Mouse (Mus musculus): ENCODE results near the gene Get4.

GRCm38 (mm10) chr5:139267661-139268060, 15.5 kb downstream of the Get4 start:
- TF ChIP-seq EP300 (optimal IDR thresholded peaks at IDR 0.05) (no peak), CTCF (IDR thresholded peaks at IDR 0.05; ENCODE audit: low read depth) (no peak)
